Mouse (Mus musculus): Measurements from ENCODE around the gene Rab17.

DNA sequence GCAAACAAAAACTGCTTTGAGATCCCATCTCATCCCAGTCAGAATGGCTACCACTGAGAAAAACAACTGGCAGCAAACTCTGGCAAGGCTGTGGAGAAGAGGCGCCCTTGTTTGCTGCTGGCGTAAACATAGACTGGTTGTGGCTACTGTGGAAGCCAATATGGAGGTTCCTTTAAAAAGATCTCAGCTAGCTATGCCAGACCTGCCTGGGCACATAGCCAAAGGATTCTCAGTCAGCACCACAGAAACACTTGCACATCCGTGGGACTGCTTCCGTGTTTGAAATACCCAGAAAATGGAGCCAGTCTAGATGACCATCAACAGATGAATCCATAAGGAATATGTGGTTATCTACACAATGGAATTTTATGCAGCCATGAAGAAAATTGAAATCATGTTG lies 43.4 kb downstream of the Rab17 start:
- TF ChIP-seq POLR2A (IDR thresholded peaks at IDR 0.05; ENCODE audit: insufficient read depth, low read length) (no peak), CTCF (IDR thresholded peaks at IDR 0.05; ENCODE audit: low read depth, low read length) (no peak), EP300 (IDR thresholded peaks at IDR 0.05; ENCODE audit: insufficient read depth, low read depth, low read length) (no peak)
